Mouse (Mus musculus) myocyte (in vitro differentiated cells): ENCODE measurements around the gene Gm4881.

Experiments used
- CEBPB ChIP-seq: IDR thresholded peaks from 2 replicates; pipeline ENCODE4 v1.6.1; 2011; ENCODE audit warnings: mild to moderate bottlenecking, moderate library complexity; ENCODE audit not compliant: poor library complexity, insufficient read depth, severe bottlenecking
- MAX ChIP-seq: IDR thresholded peaks from one replicate; pipeline ENCODE4 v1.6.1; 2011; ENCODE audit warnings: low read depth, mild to moderate bottlenecking, control low read depth
- MYOD1 ChIP-seq, 3 experiments: IDR thresholded peaks; one replicate each; pipeline ENCODE4 v1.6.1; 2011; ENCODE audit warnings: control low read depth in 2 of 3, low read depth in 2 of 3, mild to moderate bottlenecking in 2 of 3, moderate library complexity in 1 of 3; ENCODE audit not compliant: insufficient read length in 2 of 3, control insufficient read depth in 1 of 3
- MYOG ChIP-seq, 3 experiments: IDR thresholded peaks; one replicate each; pipeline ENCODE4 v1.6.1; 2011; ENCODE audit warnings: control low read depth in 2 of 3, low read depth in 2 of 3, mild to moderate bottlenecking in 2 of 3; ENCODE audit not compliant: insufficient read length in 2 of 3, control insufficient read depth in 1 of 3, insufficient read depth in 1 of 3
- POLR2A ChIP-seq: IDR thresholded peaks from one replicate; pipeline ENCODE4 v1.6.1; 2011; ENCODE audit warnings: low read depth, mild to moderate bottlenecking, control low read depth, moderate library complexity; ENCODE audit not compliant: insufficient read length
- POLR2AphosphoS2 ChIP-seq: IDR thresholded peaks from one replicate; pipeline ENCODE4 v1.6.1; 2011; ENCODE audit warnings: low read depth, control low read depth; ENCODE audit not compliant: insufficient read length
- REST ChIP-seq: IDR thresholded peaks from one replicate; pipeline ENCODE4 v1.6.1; 2011; ENCODE audit warnings: mild to moderate bottlenecking, control low read depth, moderate library complexity; ENCODE audit not compliant: insufficient read depth, insufficient read length
- TCF12 ChIP-seq: IDR thresholded peaks from one replicate; pipeline ENCODE4 v1.6.1; 2011; ENCODE audit warnings: mild to moderate bottlenecking, control low read depth; ENCODE audit not compliant: poor library complexity, insufficient read depth, severe bottlenecking
- USF1 ChIP-seq: IDR thresholded peaks from one replicate; pipeline ENCODE4 v1.6.1; 2011; ENCODE audit warnings: low read depth, mild to moderate bottlenecking, control low read depth, moderate library complexity

- TF ChIP-seq TCF12 (no peak), POLR2A (no peak), POLR2AphosphoS2 (no peak), REST (no peak), MYOG (IDR thresholded peaks at IDR 0.05; ENCODE audit: control insufficient read depth in 1 of 3, insufficient read depth in 1 of 3, insufficient read length in 2 of 3, low read depth in 2 of 3) (no peak), CEBPB (no peak), USF1 (no peak), MYOD1 (IDR thresholded peaks at IDR 0.05; ENCODE audit: control insufficient read depth in 1 of 3, insufficient read length in 2 of 3, low read depth in 2 of 3) (no peak), MAX (no peak)
Observed at GRCm38 (mm10) chr7:24886308-24886633, 58.0 kb downstream of the Gm4881 start.
